Mouse (Mus musculus) forebrain, embryonic 16.5 days (tissue): ENCODE data around the gene Arl14. TPM values are rescaled to one million over a fixed set of nuclear protein-coding genes. Genes with fewer than 3 reads are reported as not detected.
"Not testable (repeated sequence)": the region's sequence is repeated elsewhere in the genome, so short reads cannot be mapped to it uniquely, and the experiment has no call there.

Experiments used
- ATAC-seq: fragments of 200-750 bp; cut with Nextera tagmentation; 2 replicates; pipeline ENCODE4 v1.8.0; 2017; ENCODE audit warnings: mild to moderate bottlenecking, moderate library complexity
- H3K27ac ChIP-seq: fragments of 300-500 bp; sonication (generic); 2 replicates; pipeline ENCODE4 v1.5.1; 2014; ENCODE audit warnings: low read length, control low read depth
- H3K27me3 ChIP-seq: fragments of 300-500 bp; sonication (generic); replicated peaks from 2 replicates; pipeline ENCODE4 v1.6.1; 2014; ENCODE audit warnings: low read length; ENCODE audit not compliant: control insufficient read depth, insufficient read depth
- H3K36me3 ChIP-seq: fragments of 300-500 bp; sonication (generic); 2 replicates; pipeline ENCODE4 v1.6.1; 2014; ENCODE audit not compliant: control insufficient read depth, insufficient read depth
- H3K4me1 ChIP-seq: fragments of 300-500 bp; sonication (generic); replicated peaks from 2 replicates; pipeline ENCODE4 v1.6.1; 2014; ENCODE audit warnings: low read length; ENCODE audit not compliant: control insufficient read depth, insufficient read depth
- H3K4me2 ChIP-seq: fragments of 300-500 bp; sonication (generic); 2 replicates; pipeline ENCODE4 v1.6.1; 2014; ENCODE audit warnings: mild to moderate bottlenecking, low read length, control low read depth
- H3K4me3 ChIP-seq: fragments of 300-500 bp; sonication (generic); replicated peaks from 2 replicates; pipeline ENCODE4 v1.5.1; 2014; ENCODE audit warnings: mild to moderate bottlenecking, low read length, control low read depth
- H3K9ac ChIP-seq: fragments of 300-500 bp; sonication (generic); replicated peaks from 2 replicates; pipeline ENCODE4 v1.6.1; 2014; ENCODE audit warnings: low read depth, low read length, control low read depth
- H3K9me3 ChIP-seq: fragments of 300-500 bp; sonication (generic); 2 replicates; pipeline ENCODE4 v1.6.1; 2016; ENCODE audit warnings: low read length; ENCODE audit not compliant: control insufficient read depth
- WGBS: fragments of 180-500 bp; shearing (Covaris S2); extraction: QIAGEN DNeasy Blood & Tissue Kit; methylation state at CpG from one replicate; pipeline ENCODE4 v1.1.7; 2014; 5-methylcytosine and 5-hydroxymethylcytosine counted together
- polyA plus RNA-seq: library from polyadenylated mRNA; unstranded; fragments of >200 nt; fragmentation: Nextera tagmentation; extraction: Ambion mirVana; gene quantifications from 2 replicates; pipeline ENCODE4 v1.2.1, GENCODE M21; 2015

Arl14 gene
- polyA plus RNA-seq, 1 experiment from 2014 or later = not detected

- H3K27ac ChIP-seq = no peak overlapping the region
- no peak overlapping the region for H3K9ac ChIP-seq
- no peak for ATAC-seq
- WGBS = 80% methylated on average over 1 of the region's 1 CpGs
- H3K4me3 ChIP-seq = no peak overlapping the region
- no peaks in the 10 kb centered on the region for H3K9me3 ChIP-seq
- H3K27me3 ChIP-seq = no peaks in the 10 kb centered on the region
- H3K4me2 ChIP-seq = no peak overlapping the region
- no peaks in the 10 kb centered on the region for H3K4me1 ChIP-seq
- no peaks in the 10 kb centered on the region for H3K36me3 ChIP-seq
These were observed 18.8 kb downstream of the Arl14 start for GRCm38 (mm10) chr3:69241020-69241419.

- Histone ChIP-seq H3K27ac (no peak overlapping the region), H3K4me1 (peaks cover 3% of the 10 kb centered on the region; the same call in 1 of the 2 replicates), H3K36me3 (no peaks in the 10 kb centered on the region), H3K9me3 (no peaks in the 10 kb centered on the region), H3K4me3 (no peak overlapping the region), H3K27me3 (no peaks in the 10 kb centered on the region), H3K4me2 (no peak overlapping the region), H3K9ac (no peak overlapping the region)
- ATAC-seq = no peak
- 94% methylated on average over 17 of the region's 17 CpGs for WGBS
These were observed 31.1 kb downstream of the Arl14 start for GRCm38 (mm10) chr3:69253096-69253866.

GRCm38 (mm10) chr3:69254676-69255075, 32.5 kb downstream of the Arl14 start:
- H3K4me2 ChIP-seq = no peak overlapping the region
- H3K9me3 ChIP-seq = no peaks in the 10 kb centered on the region
- H3K9ac ChIP-seq = no peak overlapping the region
- no peak overlapping the region for H3K27ac ChIP-seq
- no peak overlapping the region for H3K4me3 ChIP-seq
- no peak for ATAC-seq
- H3K27me3 ChIP-seq = no peaks in the 10 kb centered on the region
- no peaks in the 10 kb centered on the region for H3K36me3 ChIP-seq
- 29% methylated on average over 7 of the region's 7 CpGs for WGBS
- peaks cover 3% of the 10 kb centered on the region; the same call in 1 of the 2 replicates for H3K4me1 ChIP-seq

- ATAC-seq = peak; percentile 71
- H3K36me3 ChIP-seq = no peaks in the 10 kb centered on the region
- no peaks in the 10 kb centered on the region for H3K9me3 ChIP-seq
- H3K4me2 ChIP-seq = no peak overlapping the region
- 6% methylated on average over 2 of the region's 2 CpGs for WGBS
- no peaks in the 10 kb centered on the region for H3K27me3 ChIP-seq
- no peak overlapping the region for H3K9ac ChIP-seq
- H3K4me3 ChIP-seq = no peak overlapping the region
- H3K4me1 ChIP-seq = peaks cover 3% of the 10 kb centered on the region; the same call in 1 of the 2 replicates
- no peak overlapping the region for H3K27ac ChIP-seq
These were observed 35.0 kb downstream of the Arl14 start for GRCm38 (mm10) chr3:69257049-69257699.

GRCm38 (mm10) chr3:69263010-69263643, 40.9 kb downstream of the Arl14 start:
- no peak for ATAC-seq
- WGBS = 85% methylated on average over 7 of the region's 7 CpGs
- H3K9me3 ChIP-seq = no peaks in the 10 kb centered on the region

GRCm38 (mm10) chr3:69264299-69264698, 42.1 kb downstream of the Arl14 start:
- H3K4me3 ChIP-seq, H3K4me1 ChIP-seq, H3K9ac ChIP-seq, H3K27ac ChIP-seq, ATAC-seq, H3K36me3 ChIP-seq, H3K27me3 ChIP-seq, H3K4me2 ChIP-seq, H3K9me3 ChIP-seq: not testable (repeated sequence)
- 77% methylated on average over 2 of the region's 2 CpGs for WGBS

More at GRCm38 (mm10) chr3:69263010-69263643, 40.9 kb downstream of the Arl14 start:
- no peaks in the 10 kb centered on the region for H3K27me3 ChIP-seq
- no peaks in the 10 kb centered on the region for H3K4me1 ChIP-seq
- no peaks in the 10 kb centered on the region for H3K36me3 ChIP-seq
- H3K4me2 ChIP-seq = no peak overlapping the region
- no peak overlapping the region for H3K9ac ChIP-seq
- H3K4me3 ChIP-seq = no peak overlapping the region
- H3K27ac ChIP-seq = no peak overlapping the region

- Histone ChIP-seq H3K36me3 (no peaks in the 10 kb centered on the region), H3K27me3 (no peaks in the 10 kb centered on the region), H3K4me2 (no peak overlapping the region), H3K27ac (no peak overlapping the region), H3K4me3 (no peak overlapping the region), H3K9ac (no peak overlapping the region), H3K9me3 (no peaks in the 10 kb centered on the region), H3K4me1 (peaks cover 8% of the 10 kb centered on the region)
- no peak for ATAC-seq
- WGBS = 72% methylated on average over 7 of the region's 7 CpGs
These were observed 49.6 kb downstream of the Arl14 start for GRCm38 (mm10) chr3:69271812-69272211.

Other genes with a start within 250 kb of the Arl14 start
- gene Ift80, start 217.8 kb upstream of the Arl14 start, polyA plus RNA-seq = 9.6 and 13.2 TPM in 2 replicates
- gene Smc4, start 217.7 kb upstream of the Arl14 start, polyA plus RNA-seq = 73.0 and 85.9 TPM in 2 replicates
- 72.8 and 89.6 TPM in 2 replicates for gene Trim59, start 177.7 kb upstream of the Arl14 start, polyA plus RNA-seq
- 36.8 and 41.9 TPM in 2 replicates for gene Kpna4, start 95.3 kb upstream of the Arl14 start, polyA plus RNA-seq
- 24.4 and 27.8 TPM in 2 replicates for gene Ppm1l, start 94.4 kb downstream of the Arl14 start, polyA plus RNA-seq